Mouse (Mus musculus): Measurements from ENCODE around the gene Mttp.

The Mttp gene

DNA sequence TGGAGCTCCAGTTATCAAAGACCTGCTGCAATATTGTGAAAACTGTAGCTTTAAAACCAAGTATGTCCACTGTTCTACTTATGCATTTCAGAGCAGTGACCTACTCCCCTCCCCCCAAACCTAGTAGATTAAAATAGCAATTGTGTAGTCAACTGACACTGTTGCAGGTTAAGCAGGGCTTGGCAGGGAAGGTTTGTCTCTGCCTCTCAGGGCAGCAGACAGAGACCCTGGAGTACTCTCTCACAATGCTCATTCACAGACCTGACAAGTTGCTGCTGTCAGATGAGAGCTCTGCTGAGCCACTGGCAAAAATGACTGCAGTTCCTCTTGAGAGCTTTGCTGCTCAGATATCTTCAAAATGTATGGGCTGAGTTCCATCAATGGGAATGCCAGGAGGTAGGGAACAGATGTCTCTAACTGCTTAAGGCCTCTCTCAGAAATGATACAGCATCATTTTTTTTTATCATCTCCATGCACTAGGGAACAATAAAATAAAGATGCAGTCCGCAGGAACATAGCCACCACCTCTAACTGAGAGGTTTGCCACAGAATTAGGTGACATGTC is 61.6 kb downstream of the Mttp start:
- DNase-seq (ENCODE audit: low read depth), result no peak

GRCm38 (mm10) chr3:138078701-138079100 is 66.1 kb downstream of the Mttp start:
- DNase-seq (ENCODE audit: low read depth), result no peak

DNA sequence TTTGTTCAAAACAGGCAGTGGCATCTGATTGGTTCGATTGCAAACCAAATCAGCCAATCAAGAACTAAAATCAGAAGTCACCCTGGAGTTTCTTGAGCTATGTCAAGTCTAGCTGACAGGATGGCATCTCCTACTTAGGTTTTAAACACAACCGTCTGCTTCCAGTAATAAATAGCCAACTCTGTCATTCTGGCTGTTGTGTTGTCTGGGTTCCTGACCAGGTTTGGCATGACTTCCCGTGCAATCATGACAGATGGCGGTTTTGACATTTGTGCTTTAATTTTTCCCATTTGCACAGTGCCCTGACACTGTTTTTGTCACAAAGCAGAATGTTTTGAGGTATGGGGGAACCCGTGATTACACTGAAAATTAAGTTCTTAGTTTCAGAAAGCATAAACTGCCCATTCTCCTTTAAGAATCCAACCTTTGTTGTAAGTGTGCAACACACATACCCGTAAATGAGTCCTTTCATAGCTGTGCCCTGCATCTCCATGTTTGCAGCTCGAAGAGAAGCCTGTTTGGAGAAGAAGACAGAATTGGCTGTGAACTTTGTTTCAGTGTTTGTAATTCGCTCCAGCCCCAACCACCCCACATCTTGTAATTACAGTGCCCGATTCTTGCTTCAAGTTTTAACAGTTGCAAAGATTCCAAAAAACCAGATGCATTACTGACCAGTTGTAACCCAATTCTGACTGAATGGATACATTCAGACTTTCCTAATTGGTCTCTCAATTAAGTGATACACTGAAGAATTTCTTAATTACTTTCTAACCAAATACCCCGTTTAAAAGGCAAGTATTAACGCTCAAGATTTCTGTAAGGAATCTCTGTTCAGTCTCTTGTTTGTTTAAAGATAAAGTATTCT is 67.1 kb downstream of the Mttp start:
- no peak for DNase-seq (ENCODE audit: low read depth)

DNA sequence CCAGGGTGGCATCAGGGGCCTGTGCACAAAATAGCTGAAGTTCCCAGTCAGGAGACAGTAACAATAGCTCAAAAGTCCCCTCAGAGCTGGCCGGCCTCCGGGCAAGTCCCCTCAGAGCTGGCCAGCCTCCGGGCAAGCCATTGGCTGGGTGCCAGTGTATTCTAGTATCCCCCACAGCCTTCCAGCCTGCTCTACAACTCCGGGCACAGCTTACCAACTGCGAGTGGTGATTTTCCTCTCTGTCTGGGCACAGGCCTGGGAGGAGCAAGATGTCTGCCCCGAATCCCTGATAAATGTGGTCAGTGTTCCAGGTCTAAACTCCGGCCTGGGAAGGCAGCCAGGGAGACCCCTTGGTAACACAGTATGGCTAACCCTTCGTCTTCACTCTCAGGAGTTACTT is 69.6 kb downstream of the Mttp start:
- DNase-seq (ENCODE audit: low read depth), result no peak

DNA sequence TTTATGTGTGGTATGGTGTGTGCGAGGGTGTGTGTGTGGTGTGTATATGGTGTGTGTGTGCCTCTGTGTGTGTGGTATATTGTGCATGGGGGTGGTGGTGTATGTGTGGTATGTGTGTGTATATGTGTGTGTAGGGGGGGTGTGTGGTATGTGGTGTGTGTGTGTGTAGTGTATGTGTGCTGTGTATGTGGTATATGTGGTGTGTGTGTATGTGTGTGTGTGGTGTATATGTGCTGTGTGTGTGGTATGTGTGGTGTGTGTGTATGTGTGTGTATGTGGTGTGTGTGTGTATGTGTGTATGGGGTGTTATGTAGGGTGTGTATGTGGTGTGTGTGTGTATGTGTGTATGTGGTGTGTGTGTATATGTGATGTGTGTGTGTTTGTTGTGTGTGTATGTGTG is 70.6 kb downstream of the Mttp start:
- DNase-seq (ENCODE audit: low read depth), result no peak

DNA sequence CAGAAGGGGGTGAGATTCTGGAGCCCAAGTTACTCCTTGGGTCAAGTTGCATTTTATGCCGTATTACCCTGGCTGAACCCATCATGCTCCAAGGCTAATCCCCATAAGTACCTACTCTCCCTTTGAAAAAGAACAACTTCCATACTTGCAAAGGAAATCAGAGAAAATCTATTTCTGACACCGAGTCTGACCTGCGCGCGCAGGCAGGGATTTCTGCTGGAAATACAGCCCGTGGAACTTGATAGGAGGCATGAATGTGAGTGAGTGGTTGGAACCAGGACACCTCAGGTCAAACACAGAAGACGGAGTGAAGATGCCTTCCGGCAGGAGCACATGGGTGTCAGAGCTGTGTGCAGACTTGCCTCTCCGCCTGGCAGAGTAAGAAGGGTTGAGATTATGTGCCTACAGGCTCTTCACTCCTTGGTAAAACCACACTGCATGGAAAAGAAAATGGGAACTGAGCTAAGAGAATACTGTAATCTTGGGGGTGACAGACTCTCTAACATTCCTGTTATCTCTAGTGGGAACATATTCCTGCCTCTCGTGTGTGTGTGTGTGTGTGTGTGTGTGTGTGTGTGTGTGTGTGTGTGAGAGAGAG is 73.2 kb downstream of the Mttp start:
- DNase-seq (ENCODE audit: low read depth), result no peak

DNA sequence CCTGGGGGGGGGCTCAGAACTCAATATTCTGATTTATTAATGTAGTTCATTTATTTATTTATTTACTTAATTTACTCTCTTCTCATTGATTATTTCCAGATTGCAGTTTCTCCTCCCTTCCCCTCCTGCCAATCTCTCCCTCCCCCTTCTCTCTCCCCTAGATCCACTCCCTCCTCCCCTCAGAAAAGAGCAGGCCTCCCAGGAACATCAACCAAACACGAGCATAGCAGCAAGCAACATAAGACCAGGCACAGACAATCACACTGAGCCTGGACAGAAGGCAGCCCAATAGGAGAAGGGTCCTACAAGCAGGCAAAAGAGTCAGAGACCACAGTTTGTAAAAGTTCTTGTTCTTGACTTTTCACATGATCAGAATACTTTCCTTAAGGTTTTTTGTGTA is 73.8 kb downstream of the Mttp start:
- no peak for DNase-seq (ENCODE audit: low read depth)

- DNase-seq (ENCODE audit: low read depth), result no peak
These were observed 74.8 kb downstream of the Mttp start for GRCm38 (mm10) chr3:138069756-138070511.

DNA sequence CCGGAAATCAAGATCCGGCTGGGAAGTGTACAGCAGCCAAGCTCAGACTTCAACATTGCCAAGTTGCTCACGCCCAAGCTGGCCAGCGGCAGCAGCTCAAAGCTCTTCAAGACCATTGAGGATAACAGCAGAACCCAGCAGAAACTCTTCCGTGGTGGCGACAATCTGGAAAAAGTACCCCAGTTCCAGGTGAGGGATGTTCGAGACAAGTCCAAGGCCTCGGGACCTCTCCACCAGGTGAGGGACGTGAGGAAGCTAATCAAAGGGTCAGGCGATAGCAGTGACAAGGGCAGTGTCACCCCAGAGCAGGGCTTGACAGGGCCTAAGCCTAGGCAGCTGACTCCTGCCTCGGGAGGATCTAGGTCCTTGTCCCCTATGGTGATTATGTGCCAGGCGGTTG is 76.7 kb downstream of the Mttp start:
- DNase-seq (ENCODE audit: low read depth), result no peak

DNA sequence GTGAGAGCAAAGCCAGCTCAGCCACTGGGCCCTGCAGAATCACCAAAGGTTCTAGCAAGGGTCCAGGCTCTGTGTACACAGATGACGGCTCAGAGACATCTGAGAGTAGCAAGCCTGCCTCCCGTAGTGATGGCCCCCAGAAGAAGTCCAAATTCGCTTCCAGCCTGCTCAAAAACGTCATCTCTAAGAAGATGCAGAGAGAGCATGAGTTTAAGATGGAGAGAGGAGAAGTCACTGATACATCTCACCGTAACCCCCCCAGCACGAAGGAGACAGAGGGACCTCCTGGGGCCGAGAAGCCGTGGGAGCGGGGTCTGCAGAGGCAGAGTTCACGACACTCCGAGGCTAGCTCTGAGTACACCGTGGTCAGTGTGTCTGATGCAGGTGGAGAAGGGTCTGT is 77.5 kb downstream of the Mttp start, which contains the start of gene Gm5105:
Gene Gm5105, minus strand, starts transcription at position 101 of the 400 bp plus-strand sequence.
- no peak for DNase-seq (ENCODE audit: low read depth)

DNA sequence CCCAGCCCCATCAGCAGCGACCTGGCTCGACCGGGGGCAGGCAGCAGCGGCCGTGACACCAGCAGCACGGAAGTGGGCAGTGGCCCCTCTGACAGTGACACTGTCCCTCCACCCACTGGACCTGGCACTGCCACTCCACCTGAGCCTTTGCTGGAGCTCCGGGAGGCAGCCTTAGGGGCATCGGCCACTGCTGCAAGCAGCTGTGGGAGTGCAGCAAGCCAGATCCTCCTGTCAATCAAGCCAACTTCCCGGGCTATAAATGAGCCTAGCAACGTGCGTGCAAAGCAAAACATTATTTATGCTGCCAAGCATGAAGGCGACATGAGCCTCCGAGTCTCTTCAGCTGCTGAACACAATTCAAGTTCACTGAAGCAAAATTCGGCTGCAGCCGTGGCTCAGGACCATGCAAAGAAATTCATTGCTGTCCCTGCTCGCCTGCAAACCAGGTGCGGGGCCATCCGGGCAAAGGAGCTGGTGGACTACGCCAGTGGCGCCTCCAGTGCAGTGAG is 78.4 kb downstream of the Mttp start:
- no peak for DNase-seq (ENCODE audit: low read depth)

- DNase-seq (ENCODE audit: low read depth), result no peak
These were observed 78.8 kb downstream of the Mttp start for GRCm38 (mm10) chr3:138065930-138066329.

GRCm38 (mm10) chr3:138064732-138065645 is 79.8 kb downstream of the Mttp start, which contains the start of gene 1110002E22Rik:
Gene 1110002E22Rik, plus strand, starts transcription at chr3:138065052.
- DNase-seq (ENCODE audit: low read depth), result no peak

DNA sequence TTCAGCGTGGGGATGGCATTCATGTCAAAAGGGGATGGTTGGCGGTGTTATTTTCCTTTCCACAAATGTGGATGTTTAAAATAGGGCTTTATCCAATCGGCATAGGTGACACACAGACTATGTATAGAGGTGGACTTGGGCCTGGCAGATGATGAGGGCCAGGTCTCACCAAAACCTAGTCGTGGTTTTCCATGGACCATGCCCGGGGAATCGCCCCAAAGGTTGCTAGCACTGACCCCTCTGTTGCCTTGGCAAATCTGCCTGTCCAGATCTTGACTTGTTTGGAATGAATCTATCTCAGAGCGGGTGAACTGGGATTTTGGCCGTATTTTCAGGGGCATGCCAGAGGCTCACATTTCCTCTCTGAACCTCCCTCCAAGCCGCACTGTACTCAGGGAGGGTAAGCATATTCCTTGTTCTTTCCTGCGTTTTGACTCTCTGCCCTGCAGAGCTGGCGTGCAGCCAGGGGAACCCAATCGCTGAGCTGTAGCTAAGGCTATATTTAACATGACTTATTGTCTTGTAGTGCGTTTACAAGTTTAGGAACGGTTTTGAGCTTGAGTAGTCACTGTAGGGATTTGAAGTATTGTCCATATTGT is 80.9 kb downstream of the Mttp start:
- DNase-seq (ENCODE audit: low read depth), result no peak

GRCm38 (mm10) chr3:138062673-138063072 is 82.1 kb downstream of the Mttp start:
- DNase-seq (ENCODE audit: low read depth), result no peak

- DNase-seq (ENCODE audit: low read depth), result no peak
These were observed 83.4 kb downstream of the Mttp start for GRCm38 (mm10) chr3:138061205-138061911.

GRCm38 (mm10) chr3:138060429-138060828 is 84.3 kb downstream of the Mttp start:
- DNase-seq (ENCODE audit: low read depth), result no peak

DNA sequence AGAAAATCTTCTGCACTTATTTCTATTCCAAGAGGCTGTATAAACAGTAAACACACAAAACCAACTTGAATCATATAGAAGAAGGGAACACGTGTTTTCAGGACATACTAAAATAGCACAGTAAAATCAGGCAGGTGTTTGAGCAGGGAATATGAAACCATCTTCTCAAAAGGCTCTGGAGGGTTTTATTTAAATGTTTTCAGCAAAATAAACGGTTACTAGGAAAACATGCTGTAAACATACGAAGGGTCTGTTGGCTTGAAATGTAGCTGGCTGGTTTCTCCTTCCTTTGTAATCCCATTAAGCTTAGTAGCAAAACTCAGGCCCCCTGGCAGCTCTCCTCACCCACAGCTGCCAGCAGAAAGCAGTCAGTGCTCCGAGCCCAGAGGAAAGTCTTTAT is 86.5 kb downstream of the Mttp start:
- no peak for DNase-seq (ENCODE audit: low read depth)

- no peak for DNase-seq (ENCODE audit: low read depth)
These were observed 87.8 kb downstream of the Mttp start for GRCm38 (mm10) chr3:138056976-138057375.

DNA sequence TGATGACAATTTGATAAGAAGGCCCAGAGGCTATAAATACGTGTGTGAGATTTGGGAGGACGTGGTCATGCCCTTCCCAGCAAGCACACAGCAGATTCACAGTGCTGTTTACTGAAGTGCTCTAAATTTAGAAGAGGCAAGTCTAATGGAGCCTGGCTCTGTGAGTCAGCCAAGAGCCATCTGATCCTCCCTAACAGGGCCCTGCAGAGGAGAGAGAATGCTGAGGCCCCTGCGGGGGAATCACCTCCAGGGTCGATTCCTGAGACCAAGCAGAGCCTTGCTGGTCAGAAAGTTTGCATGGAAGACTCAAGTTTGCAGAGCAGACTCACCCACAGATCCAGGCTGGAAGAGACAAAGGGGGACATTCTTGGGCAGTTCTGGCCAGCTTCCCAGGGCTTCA is 90.8 kb downstream of the Mttp start:
- no peak for DNase-seq (ENCODE audit: low read depth)

All from c-Kit-positive CD71-positive TER-119-negative erythroid progenitor cells, embryonic 14.5 days (primary cell).